Mouse (Mus musculus): ENCODE measurements at regions not wholly inside any gene's neighbourhood (a gene's known extent, or its start where the extent isn't known, plus 50 kb on each side); places are given as distances from the start of the nearest gene placed in this dataset.

DNA sequence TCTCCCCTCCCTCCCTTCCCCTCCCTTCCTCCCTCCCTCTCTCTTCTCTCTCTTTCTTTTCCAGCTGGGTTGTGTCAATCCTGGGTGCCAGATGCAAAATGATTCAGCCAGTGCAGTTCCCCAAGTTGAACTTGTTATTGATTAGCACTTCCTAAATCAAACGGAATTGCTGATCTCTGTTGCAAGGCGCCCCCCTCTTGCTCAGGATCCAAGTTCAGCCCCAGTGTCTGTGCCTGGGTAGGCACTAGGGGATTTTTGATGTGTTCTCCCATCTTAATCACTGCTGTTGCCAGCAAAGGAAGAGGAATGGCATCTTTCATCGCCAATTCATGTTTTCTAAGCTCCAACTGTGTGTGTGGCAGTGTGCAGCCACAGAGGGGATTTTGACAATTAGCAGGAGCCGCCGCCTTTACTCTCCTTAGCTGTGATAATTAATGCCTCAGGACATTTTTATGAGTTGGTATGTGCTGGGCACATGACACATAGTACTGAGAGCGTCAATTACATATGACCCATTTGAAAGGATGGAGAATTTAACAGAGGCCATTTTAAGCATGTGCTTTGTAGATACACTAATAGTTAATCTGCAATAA, 125.9 kb upstream of the Veph1 start:
- DNase-seq, result no peak

DNA sequence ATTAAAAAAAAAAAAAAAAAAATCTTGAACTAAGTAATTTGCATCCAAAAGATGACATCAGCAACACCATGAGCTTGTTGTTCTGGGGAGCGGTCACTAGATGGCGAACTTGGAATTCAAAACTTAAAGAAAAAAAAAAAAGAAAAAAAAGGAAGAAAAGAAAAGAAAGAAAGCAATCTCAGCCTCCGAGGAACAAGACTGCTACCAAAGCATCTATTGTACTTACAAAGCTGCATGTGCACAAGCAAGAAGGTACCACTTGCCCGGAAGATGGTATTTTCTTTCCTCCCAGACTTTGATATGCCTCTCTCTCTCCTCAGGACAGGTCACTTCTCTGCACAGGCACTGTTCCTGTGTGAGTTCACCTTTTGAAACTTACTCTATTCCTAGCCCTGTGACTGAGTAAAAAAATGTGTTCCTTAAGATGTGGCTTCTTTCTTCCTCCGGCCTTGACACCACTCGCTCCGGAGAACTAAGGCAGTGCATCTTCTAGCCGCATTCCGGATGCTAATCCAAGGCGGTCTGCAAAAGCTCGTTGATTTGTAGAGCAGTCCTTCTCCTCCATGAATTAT, 114.2 kb upstream of the Veph1 start:
- peak; percentile 14 for DNase-seq

DNA sequence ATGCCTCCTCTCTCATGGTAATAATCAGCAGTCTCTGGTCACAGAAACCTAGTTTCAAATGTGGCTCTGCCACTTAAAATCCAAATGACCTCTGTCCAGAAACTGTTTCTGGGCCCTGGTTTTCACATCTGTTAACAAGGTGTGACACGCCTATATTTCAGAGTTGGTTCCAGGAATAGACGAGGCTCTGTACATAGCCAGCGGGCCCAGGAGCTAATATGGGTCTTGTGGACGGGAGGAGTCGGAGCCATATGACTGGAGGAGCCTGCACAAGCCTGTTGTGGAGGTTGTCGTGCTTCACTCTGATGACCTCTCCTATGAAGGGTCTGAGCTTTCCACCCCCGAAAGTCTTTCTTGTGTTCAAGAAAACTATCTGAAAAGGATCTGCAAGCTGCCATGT, 112.2 kb upstream of the Veph1 start:
- no peak for DNase-seq

DNA sequence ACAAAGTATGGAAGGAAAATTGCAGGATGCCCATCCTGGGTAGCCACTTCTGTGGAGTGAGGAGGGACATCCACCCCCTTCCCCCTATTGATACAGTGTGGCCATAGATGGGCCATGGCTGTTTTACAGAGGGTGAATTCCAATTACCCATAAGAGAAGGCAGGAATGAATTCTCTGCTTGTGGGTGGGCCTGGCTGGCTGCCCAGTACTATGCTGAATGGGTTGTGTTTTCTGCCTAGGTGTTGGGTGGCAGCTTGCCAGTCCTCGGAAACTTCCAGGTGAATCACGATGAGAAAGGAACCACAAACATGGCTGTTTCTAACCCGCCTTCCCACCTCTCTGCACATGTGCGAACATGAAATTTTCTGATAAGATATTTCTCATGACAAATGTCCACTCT, 109.0 kb upstream of the Veph1 start:
- no peak for DNase-seq

DNA sequence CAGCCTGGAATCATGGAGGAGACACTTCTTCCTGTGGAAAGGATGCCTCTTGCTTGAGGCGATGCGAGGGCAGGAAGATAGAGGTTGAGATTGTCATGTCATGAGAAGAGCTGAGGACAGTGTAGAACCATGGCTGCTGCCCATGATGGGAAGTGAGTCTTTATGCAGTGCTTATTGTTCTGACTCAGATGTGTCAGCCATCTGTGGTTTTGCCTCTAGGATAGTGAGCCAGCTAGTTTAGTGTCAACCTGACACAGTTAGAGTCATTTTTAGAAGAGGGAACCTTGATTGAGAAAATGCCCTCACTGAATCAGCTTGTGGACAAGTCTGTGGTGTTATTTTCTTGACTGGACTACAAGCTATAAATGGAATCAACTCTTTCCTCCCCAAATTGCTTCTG, 107.1 kb upstream of the Veph1 start:
- DNase-seq, result no peak

DNA sequence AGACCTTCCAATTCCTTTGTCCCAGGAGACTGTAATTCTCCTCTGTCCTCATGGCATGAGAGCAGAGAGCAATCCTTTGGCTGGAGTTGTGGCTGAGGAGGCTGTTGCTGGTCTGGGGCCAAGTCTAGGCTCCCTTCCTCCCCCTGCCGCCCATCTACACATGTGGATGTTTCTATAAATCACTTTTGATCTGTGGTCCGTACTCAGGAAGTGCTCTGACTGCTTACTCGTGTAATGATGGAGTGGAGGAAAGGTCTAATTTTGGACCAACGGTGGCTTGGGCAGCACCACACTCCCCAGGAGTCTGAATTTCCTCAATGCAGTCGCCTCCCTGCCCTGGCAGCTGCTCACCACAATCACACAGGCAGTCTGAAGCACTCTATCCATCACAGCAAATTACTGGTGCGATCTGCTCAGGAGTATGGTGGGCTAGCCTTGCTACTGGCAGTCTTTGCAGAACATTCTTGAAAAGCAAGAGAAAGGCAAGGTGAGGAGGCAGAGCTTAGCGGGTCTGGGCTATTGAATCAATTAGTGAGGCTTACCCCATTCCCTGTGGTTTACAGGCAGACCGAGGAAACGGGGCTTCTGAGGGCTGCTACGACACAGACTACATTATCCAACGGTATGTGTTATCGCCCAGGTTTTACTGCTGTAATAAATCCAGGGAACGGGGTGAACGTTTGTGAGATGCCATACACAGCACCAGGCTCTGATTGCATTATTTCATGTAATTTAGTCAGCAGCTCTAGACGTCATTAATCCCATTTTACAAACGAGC, 104.3 kb upstream of the Veph1 start:
- peak; percentile 13 for DNase-seq

DNA sequence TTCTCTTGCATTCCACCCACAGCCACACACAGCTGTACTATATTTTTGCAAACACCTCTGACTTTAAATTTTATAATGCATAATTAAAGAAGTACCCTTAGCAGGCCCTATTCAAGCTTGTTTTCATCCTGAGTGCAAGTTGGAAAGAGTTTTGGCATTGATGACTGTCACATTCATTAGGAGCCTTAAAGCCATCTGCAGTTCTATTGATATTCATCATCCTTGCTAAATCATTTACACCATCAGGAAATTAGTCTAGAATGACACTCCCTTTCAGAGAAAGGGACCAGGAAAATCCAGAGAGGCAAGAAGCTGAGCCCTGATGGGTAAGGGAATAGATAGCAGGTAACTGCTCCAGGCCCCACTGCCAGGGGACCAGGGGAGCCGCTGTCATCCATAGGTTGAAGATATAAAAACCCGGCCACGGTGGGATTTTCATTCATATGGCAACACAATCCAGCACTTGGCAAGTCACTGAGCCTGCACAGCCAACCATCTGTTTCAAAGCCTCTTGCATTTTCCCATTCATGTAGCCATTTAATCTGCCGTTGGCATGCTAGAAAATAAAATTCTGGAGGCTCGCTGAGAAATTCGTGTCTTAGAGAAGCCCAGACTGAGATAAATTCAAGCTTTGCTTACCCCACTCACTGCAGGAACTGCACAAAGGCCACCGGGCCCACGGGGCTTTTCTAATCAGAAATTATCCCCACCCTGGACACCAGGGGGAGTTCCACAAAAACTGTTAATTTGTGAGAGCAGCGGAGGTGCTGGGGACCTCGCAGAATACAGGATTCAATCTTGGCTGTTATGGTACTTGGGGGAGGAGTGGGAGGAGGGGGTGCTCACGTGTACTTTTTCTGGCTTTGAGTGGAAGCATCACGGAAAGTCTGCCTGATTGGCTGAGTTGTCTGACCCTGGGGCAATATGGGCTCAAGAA, 101.8 kb upstream of the Veph1 start:
- no peak for DNase-seq

DNA sequence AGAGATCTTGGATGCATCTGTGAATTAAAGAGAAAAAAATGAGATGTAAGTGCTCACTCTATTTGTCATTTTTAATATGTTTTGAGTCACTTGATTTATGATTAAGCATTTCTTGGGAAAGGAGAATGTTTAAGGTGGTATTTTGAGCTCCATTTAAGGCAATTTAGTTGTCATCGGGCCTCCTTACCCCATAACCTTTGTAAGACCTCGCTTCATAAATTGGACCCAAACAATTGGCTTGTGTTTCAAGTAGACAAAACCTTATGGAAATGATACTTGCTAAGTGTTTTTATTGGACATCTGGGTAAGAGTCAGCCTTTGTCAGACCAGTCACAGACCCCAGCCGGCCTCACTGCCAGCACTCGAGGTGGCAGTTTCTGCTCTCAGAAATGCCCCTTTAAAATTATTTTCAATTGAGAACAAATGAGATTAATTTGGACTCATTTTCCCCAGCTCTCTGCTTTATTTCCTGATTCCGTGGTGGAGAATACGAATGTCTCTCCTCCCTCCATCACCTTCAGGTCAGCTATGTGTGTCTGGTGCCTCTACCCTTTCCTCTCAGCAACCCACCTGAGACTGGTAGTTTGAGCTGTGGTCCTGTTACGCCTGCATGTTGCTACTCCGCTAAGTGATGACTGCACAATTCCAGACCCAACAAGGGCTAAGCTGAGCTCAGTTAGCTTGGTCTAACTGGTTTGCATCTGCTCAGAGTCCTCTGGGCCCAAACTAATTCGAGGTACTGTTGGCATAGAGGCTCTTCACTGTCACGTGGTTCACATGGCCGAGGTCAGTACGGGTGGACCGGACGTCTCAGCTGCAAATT, 78.7 kb upstream of the Veph1 start:
- DNase-seq, result no peak

DNA sequence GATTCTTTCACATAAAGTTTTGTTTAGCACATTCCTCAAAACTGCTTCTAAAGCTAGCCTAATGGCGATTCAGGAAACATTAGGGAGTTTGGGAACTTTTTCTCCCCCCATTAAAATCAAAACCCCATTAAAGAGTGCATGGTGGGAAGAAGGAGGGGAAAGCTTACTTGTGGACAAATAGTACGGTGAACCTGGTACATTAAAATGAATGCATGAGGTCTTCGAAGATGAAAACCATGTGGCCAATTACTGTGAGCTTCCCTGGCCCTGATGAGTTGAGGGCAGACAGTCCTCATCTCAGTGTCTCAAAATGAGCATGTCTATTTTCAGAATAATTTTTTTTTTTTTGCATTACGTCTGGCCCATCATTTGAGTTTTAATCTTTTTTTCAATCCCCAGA, 78.0 kb upstream of the Veph1 start:
- no peak for DNase-seq

DNA sequence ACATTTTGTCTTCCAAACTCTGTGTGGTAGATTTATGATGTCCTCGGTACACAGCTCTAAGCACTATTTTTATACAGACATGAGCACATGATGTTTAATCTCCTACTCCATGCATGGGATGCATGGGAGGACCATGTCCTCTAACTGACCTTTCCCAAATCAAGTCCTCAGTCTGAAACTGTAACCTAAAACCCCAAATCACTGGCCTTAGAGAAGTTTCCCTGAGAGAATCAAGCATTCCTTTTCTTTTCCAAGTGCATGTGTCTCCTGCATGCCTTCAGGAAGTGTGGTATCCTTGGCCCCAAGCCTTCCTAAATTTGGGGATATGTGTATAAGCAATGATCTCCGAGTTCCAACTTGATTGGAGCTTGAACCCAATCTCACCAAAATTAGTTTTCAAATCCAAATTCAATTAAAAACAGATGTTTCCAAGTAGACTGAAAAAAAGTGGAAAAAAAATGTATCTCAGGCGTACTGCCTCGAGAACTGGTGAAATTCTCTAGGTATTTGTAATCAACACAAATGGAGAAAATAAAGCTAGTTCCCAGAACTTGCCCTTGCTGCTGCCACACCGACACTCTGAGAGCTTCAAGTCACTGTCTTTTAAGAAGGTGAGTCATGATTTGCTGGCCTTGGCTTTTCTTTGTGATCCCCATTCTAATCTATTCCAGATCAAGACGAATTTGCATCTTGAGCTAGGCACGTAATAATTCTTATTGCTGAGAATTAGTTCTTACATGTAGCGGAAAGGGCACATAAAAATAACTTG, 77.4 kb upstream of the Veph1 start:
- no peak for DNase-seq

All from gastrocnemius, postnatal 10 days (tissue).